Mouse (Mus musculus) MEL (cell line): ENCODE results near the gene Tfdp2. TPM values are rescaled to one million over a fixed set of nuclear protein-coding genes. Genes with fewer than 3 reads are reported as not detected.

Experiments
- DNase-seq: peaks from one replicate; pipeline ENCODE4 v3.0.0; 2011; ENCODE audit warnings: low read depth, low spot score
- H3K27ac ChIP-seq: 2 replicates; pipeline ENCODE4 v1.5.1; 2012; ENCODE audit warnings: low read depth, mild to moderate bottlenecking, control low read depth, low read length, moderate library complexity; ENCODE audit not compliant: control insufficient read depth
- H3K27me3 ChIP-seq, 2 experiments: fragments of 150-350 bp in 1 of 2; sonication (generic) in 1 of 2; 2 replicates each; pipeline ENCODE4 v1.6.1; 2012; ENCODE audit warnings: low read length in 2 of 2, mild to moderate bottlenecking in 2 of 2, improper control_type of control experiment in 1 of 2, moderate library complexity in 1 of 2; ENCODE audit not compliant: insufficient read depth in 2 of 2, control insufficient read depth in 1 of 2
- H3K36me3 ChIP-seq, 2 experiments: 2 replicates each; pipeline ENCODE4 v1.6.1; 2012 to 2014; ENCODE audit warnings: low read length in 2 of 2, improper control_type of control experiment in 1 of 2, inconsistent platforms in 1 of 2, mild to moderate bottlenecking in 1 of 2; ENCODE audit not compliant: insufficient read depth in 2 of 2, control insufficient read depth in 1 of 2
- H3K4me1 ChIP-seq, 2 experiments: fragments of 150-350 bp in 1 of 2; sonication (generic) in 1 of 2; 2 replicates each; pipeline ENCODE4 v1.6.1; 2012; ENCODE audit warnings: low read length in 2 of 2, improper control_type of control experiment in 1 of 2, mild to moderate bottlenecking in 1 of 2; ENCODE audit not compliant: insufficient read depth in 2 of 2, control insufficient read depth in 1 of 2
- H3K4me3 ChIP-seq, 2 experiments: fragments of 150-350 bp in 1 of 2; sonication (generic) in 1 of 2; 2 replicates each; pipeline ENCODE4 v1.5.1; 2012; ENCODE audit warnings: low read depth in 2 of 2, low read length in 2 of 2, mild to moderate bottlenecking in 2 of 2, moderate library complexity in 2 of 2, control low read depth in 1 of 2, improper control_type of control experiment in 1 of 2; ENCODE audit not compliant: control insufficient read depth in 1 of 2, insufficient read depth in 1 of 2
- H3K79me2 ChIP-seq: 2 replicates; pipeline ENCODE4 v1.6.1; 2012; ENCODE audit warnings: mild to moderate bottlenecking, low read length, moderate library complexity; ENCODE audit not compliant: control insufficient read depth, poor library complexity, insufficient read depth
- H3K9ac ChIP-seq: 2 replicates; pipeline ENCODE4 v1.6.1; 2012; ENCODE audit warnings: low read depth, mild to moderate bottlenecking, control low read depth, low read length, moderate library complexity; ENCODE audit not compliant: control insufficient read depth, poor library complexity, severe bottlenecking
- H3K9me3 ChIP-seq: fragments of 150-350 bp; sonication (generic); replicated peaks from 2 replicates; pipeline ENCODE4 v1.6.1; 2012; ENCODE audit warnings: mild to moderate bottlenecking, low read length, improper control_type of control experiment, moderate library complexity; ENCODE audit not compliant: insufficient read depth
- CHD1 ChIP-seq: IDR thresholded peaks from 2 replicates; pipeline ENCODE4 v1.6.1; 2012; ENCODE audit warnings: low read depth, mild to moderate bottlenecking, inconsistent platforms, low read length, improper control_type of control experiment
- E2F4 ChIP-seq: IDR thresholded peaks from 2 replicates; pipeline ENCODE4 v1.6.1; 2011; ENCODE audit warnings: low read depth, low read length, improper control_type of control experiment, borderline replicate concordance
- ELF1 ChIP-seq: IDR thresholded peaks from 2 replicates; pipeline ENCODE4 v1.6.1; 2014; ENCODE audit warnings: low read depth, mild to moderate bottlenecking, inconsistent platforms, low read length, improper control_type of control experiment, moderate library complexity
- ETS1 ChIP-seq: IDR thresholded peaks from 2 replicates; pipeline ENCODE4 v1.6.1; 2012; ENCODE audit warnings: low read depth, mild to moderate bottlenecking, inconsistent platforms, low read length, improper control_type of control experiment, moderate library complexity
- HCFC1 ChIP-seq: IDR thresholded peaks from 2 replicates; pipeline ENCODE4 v1.6.1; 2012; ENCODE audit warnings: low read depth, mild to moderate bottlenecking, inconsistent platforms, low read length, improper control_type of control experiment, moderate library complexity
- KAT2A ChIP-seq: conservative IDR thresholded peaks from 2 replicates; pipeline ENCODE4 v1.6.1; 2012; ENCODE audit warnings: low read depth, low read length, improper control_type of control experiment, inconsistent platforms
- MAFK ChIP-seq: IDR thresholded peaks from 2 replicates; pipeline ENCODE4 v1.6.1; 2011; ENCODE audit warnings: low read depth, mild to moderate bottlenecking, low read length, improper control_type of control experiment, borderline replicate concordance
- MYB ChIP-seq: IDR thresholded peaks from 2 replicates; pipeline ENCODE4 v1.6.1; 2011; ENCODE audit warnings: mild to moderate bottlenecking, low read depth, low read length, improper control_type of control experiment
- NELFE ChIP-seq: IDR thresholded peaks from 2 replicates; pipeline ENCODE4 v1.6.1; 2011; ENCODE audit warnings: low read depth, low read length, improper control_type of control experiment
- NRF1 ChIP-seq: IDR thresholded peaks from 2 replicates; pipeline ENCODE4 v1.6.1; 2014; ENCODE audit warnings: low read depth, mild to moderate bottlenecking, inconsistent platforms, low read length, improper control_type of control experiment, moderate library complexity; ENCODE audit not compliant: poor library complexity, insufficient read depth, severe bottlenecking
- POLR2A ChIP-seq, 2 experiments: IDR thresholded peaks; 2 replicates each; pipeline ENCODE4 v1.6.1; 2011 to 2012; ENCODE audit warnings: low read length in 2 of 2, mild to moderate bottlenecking in 2 of 2, control low read depth in 1 of 2, improper control_type of control experiment in 1 of 2, low read depth in 1 of 2, moderate library complexity in 1 of 2; ENCODE audit not compliant: control insufficient read depth in 1 of 2, insufficient read depth in 1 of 2, poor library complexity in 1 of 2
- POLR2AphosphoS5 ChIP-seq: IDR thresholded peaks from 2 replicates; pipeline ENCODE4 v1.6.1; 2012; ENCODE audit warnings: low read depth, borderline replicate concordance, mild to moderate bottlenecking, inconsistent platforms, low read length, moderate library complexity, mixed read lengths
- SIN3A ChIP-seq: IDR thresholded peaks from 2 replicates; pipeline ENCODE4 v1.6.1; 2012; ENCODE audit warnings: low read length, improper control_type of control experiment, inconsistent platforms
- SMC3 ChIP-seq: IDR thresholded peaks from 2 replicates; pipeline ENCODE4 v1.6.1; 2011; ENCODE audit warnings: low read depth, low read length, improper control_type of control experiment
- TBP ChIP-seq: IDR thresholded peaks from 2 replicates; pipeline ENCODE4 v1.8.0; 2011; ENCODE audit warnings: low read depth, low read length, improper control_type of control experiment
- USF1 ChIP-seq: IDR thresholded peaks from 2 replicates; pipeline ENCODE4 v1.6.1; 2014; ENCODE audit warnings: low read depth, mild to moderate bottlenecking, inconsistent platforms, low read length, improper control_type of control experiment, moderate library complexity
- ZC3H11A ChIP-seq: IDR thresholded peaks from 2 replicates; pipeline ENCODE4 v1.6.1; 2012; ENCODE audit warnings: low read depth, mild to moderate bottlenecking, inconsistent platforms, low read length, improper control_type of control experiment
- ZKSCAN1 ChIP-seq: IDR thresholded peaks from 2 replicates; pipeline ENCODE4 v1.6.1; 2012; ENCODE audit warnings: low read depth, mild to moderate bottlenecking, inconsistent platforms, low read length, improper control_type of control experiment, moderate library complexity
- ZNF384 ChIP-seq: IDR thresholded peaks from 2 replicates; pipeline ENCODE4 v1.6.1; 2012; ENCODE audit warnings: low read depth, mild to moderate bottlenecking, inconsistent platforms, low read length, improper control_type of control experiment
- polyA plus RNA-seq, 2 experiments: library from polyadenylated mRNA; stranded (reverse) in 1 of 2; unstranded in 1 of 2; fragments of >175 nt in 1 of 2; fragments of >200 nt in 1 of 2; gene quantifications; 2 replicates each; pipeline versions ENCODE4 v1.2.1 to v1.2.4; 2012; ENCODE audit warnings: low replicate concordance in 2 of 2, low read depth in 1 of 2; ENCODE audit not compliant: insufficient read length in 2 of 2, insufficient read depth in 1 of 2, missing spikeins in 1 of 2
- total RNA-seq: library from RNA; depleted of rRNA; stranded (reverse); fragments of 300-350 nt; gene quantifications from 2 replicates; pipeline ENCODE4 v1.2.3, GENCODE M21; 2012

Gene Tfdp2
- total and polyA plus RNA-seq, 3 experiments = 7.7 to 15.4 TPM; not detected in 1

DNA sequence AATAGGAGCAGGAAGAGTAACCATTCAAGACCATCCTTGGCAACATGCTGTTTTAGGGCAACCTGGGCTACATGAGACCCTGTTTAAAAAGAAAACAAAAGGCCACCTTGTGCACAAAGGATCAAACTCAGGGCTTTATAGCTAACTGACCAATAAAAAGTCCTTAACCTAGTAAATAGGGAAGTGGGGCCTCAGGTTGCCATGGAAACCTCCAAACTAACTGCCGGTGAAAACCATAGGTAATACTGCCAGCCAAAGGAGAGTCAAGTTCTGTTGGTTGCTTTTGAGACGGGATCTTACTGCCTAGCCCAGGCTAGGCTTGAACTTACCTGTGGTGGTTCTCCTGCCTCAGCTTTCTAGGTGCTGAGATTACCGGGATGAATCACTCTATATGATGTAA lies 25.5 kb upstream of the Tfdp2 start:
- H3K4me1 ChIP-seq = peaks cover 3 to 10% of the 10 kb centered on the region in 2 experiments; a peak in 3 of 4 replicates
- peak; percentile 84 for DNase-seq
- no peak overlapping the region for H3K27ac ChIP-seq
- H3K4me3 ChIP-seq = no peak overlapping the region
- peaks cover 0 to 7% of the 10 kb centered on the region in 2 experiments; a peak in 2 of 4 replicates for H3K36me3 ChIP-seq
- no peaks in the 10 kb centered on the region for H3K79me2 ChIP-seq
- no peaks in the 10 kb centered on the region for H3K9me3 ChIP-seq
- TF ChIP-seq SIN3A (peak; percentile 35; the same call in 1 of the 2 replicates), POLR2A (IDR thresholded peaks at IDR 0.05; ENCODE audit: control insufficient read depth in 1 of 2, insufficient read depth in 1 of 2, low read depth in 1 of 2, low read length in 2 of 2, poor library complexity in 1 of 2) (no peak)
- H3K9ac ChIP-seq = no peak overlapping the region
- no peaks in the 10 kb centered on the region for H3K27me3 ChIP-seq

GRCm38 (mm10) chr9:96184909-96185308 lies 11.2 kb upstream of the Tfdp2 start:
- TF ChIP-seq E2F4 (no peak), ZNF384 (no peak), MYB (no peak), KAT2A (no peak), ZC3H11A (no peak), ZKSCAN1 (no peak), POLR2AphosphoS5 (no peak), ELF1 (no peak), NRF1 (no peak), SMC3 (no peak), CHD1 (no peak), NELFE (no peak), USF1 (no peak), SIN3A (no peak), TBP (no peak), HCFC1 (no peak), ETS1 (no peak), MAFK (no peak), POLR2A (IDR thresholded peaks at IDR 0.05; ENCODE audit: control insufficient read depth in 1 of 2, insufficient read depth in 1 of 2, low read depth in 1 of 2, low read length in 2 of 2, poor library complexity in 1 of 2) (no peak)
- H3K4me1 ChIP-seq = peaks cover 0 to 15% of the 10 kb centered on the region in 2 experiments; a peak in 3 of 4 replicates
- no peak overlapping the region for H3K27ac ChIP-seq
- no peaks in the 10 kb centered on the region for H3K79me2 ChIP-seq
- H3K9me3 ChIP-seq = no peaks in the 10 kb centered on the region
- peaks cover 0 to 7% of the 10 kb centered on the region in 2 experiments; a peak in 2 of 4 replicates for H3K36me3 ChIP-seq
- DNase-seq = no peak
- no peaks in the 10 kb centered on the region for H3K27me3 ChIP-seq
- no peak overlapping the region for H3K9ac ChIP-seq
- H3K4me3 ChIP-seq = no peak overlapping the region
